Mouse (Mus musculus): ENCODE measurements around the gene Nectin2. TPM values are rescaled to one million over a fixed set of nuclear protein-coding genes. Genes with fewer than 3 reads are reported as not detected.

Nectin2 gene
- polyA plus RNA-seq, 1 experiment: 8.9 TPM

GRCm38 (mm10) chr7:19785874-19786458 lies 35.7 kb upstream of the Nectin2 start:
- no peak for DNase-seq
- H3K27me3 ChIP-seq (ENCODE audit: control insufficient read depth, insufficient read depth, low read length): no peaks in the 10 kb centered on the region
- no peaks in the 10 kb centered on the region for H3K4me1 ChIP-seq (ENCODE audit: control insufficient read depth, insufficient read depth, low read length)
- H3K27ac ChIP-seq (ENCODE audit: insufficient read depth, low read length): no peak overlapping the region
- 24% methylated on average over 12 of the region's 12 CpGs for WGBS
- TF ChIP-seq POLR2A (IDR thresholded peaks at IDR 0.05; ENCODE audit: borderline replicate concordance, insufficient read depth, low read length) (no peak), CTCF (IDR thresholded peaks at IDR 0.05; ENCODE audit: borderline replicate concordance, insufficient read depth, low read depth, low read length) (no peak)
- H3K4me3 ChIP-seq (replicated peaks; ENCODE audit: insufficient read depth, low read depth, low read length): no peak overlapping the region

GRCm38 (mm10) chr7:19784764-19785535 lies 34.7 kb upstream of the Nectin2 start:
- H3K27ac ChIP-seq (ENCODE audit: insufficient read depth, low read length): no peak overlapping the region
- no peaks in the 10 kb centered on the region for H3K27me3 ChIP-seq (ENCODE audit: control insufficient read depth, insufficient read depth, low read length)
- TF ChIP-seq POLR2A (IDR thresholded peaks at IDR 0.05; ENCODE audit: borderline replicate concordance, insufficient read depth, low read length) (no peak), CTCF (IDR thresholded peaks at IDR 0.05; ENCODE audit: borderline replicate concordance, insufficient read depth, low read depth, low read length) (no peak)
- no peak for DNase-seq
- no peak overlapping the region for H3K4me3 ChIP-seq (replicated peaks; ENCODE audit: insufficient read depth, low read depth, low read length)
- 38% methylated on average over 11 of the region's 11 CpGs for WGBS
- no peaks in the 10 kb centered on the region for H3K4me1 ChIP-seq (ENCODE audit: control insufficient read depth, insufficient read depth, low read length)

- Histone ChIP-seq H3K4me3 (replicated peaks; ENCODE audit: insufficient read depth, low read depth, low read length) (no peak overlapping the region), H3K27ac (ENCODE audit: insufficient read depth, low read length) (no peak overlapping the region), H3K27me3 (ENCODE audit: control insufficient read depth, insufficient read depth, low read length) (no peaks in the 10 kb centered on the region), H3K4me1 (ENCODE audit: control insufficient read depth, insufficient read depth, low read length) (no peaks in the 10 kb centered on the region)
- DNase-seq: no peak
- WGBS: 70% methylated on average over 8 of the region's 8 CpGs
- TF ChIP-seq CTCF (IDR thresholded peaks at IDR 0.05; ENCODE audit: borderline replicate concordance, insufficient read depth, low read depth, low read length): no peak
- no peak for TF ChIP-seq POLR2A (IDR thresholded peaks at IDR 0.05; ENCODE audit: borderline replicate concordance, insufficient read depth, low read length)
Measured at GRCm38 (mm10) chr7:19783630-19784029, 33.3 kb upstream of the Nectin2 start.

- H3K27me3 ChIP-seq (ENCODE audit: control insufficient read depth, insufficient read depth, low read length): no peaks in the 10 kb centered on the region
- DNase-seq: no peak
- H3K4me1 ChIP-seq (ENCODE audit: control insufficient read depth, insufficient read depth, low read length): no peaks in the 10 kb centered on the region
- 92% methylated on average over 4 of the region's 4 CpGs for WGBS
- TF ChIP-seq POLR2A (IDR thresholded peaks at IDR 0.05; ENCODE audit: borderline replicate concordance, insufficient read depth, low read length) (no peak), CTCF (IDR thresholded peaks at IDR 0.05; ENCODE audit: borderline replicate concordance, insufficient read depth, low read depth, low read length) (no peak)
- no peak overlapping the region for H3K27ac ChIP-seq (ENCODE audit: insufficient read depth, low read length)
- H3K4me3 ChIP-seq (replicated peaks; ENCODE audit: insufficient read depth, low read depth, low read length): no peak overlapping the region
Measured at GRCm38 (mm10) chr7:19782645-19783044, 32.4 kb upstream of the Nectin2 start.

GRCm38 (mm10) chr7:19781741-19782140 lies 31.5 kb upstream of the Nectin2 start:
- Histone ChIP-seq H3K27ac (ENCODE audit: insufficient read depth, low read length) (no peak overlapping the region), H3K4me3 (replicated peaks; ENCODE audit: insufficient read depth, low read depth, low read length) (no peak overlapping the region), H3K4me1 (ENCODE audit: control insufficient read depth, insufficient read depth, low read length) (no peaks in the 10 kb centered on the region), H3K27me3 (ENCODE audit: control insufficient read depth, insufficient read depth, low read length) (no peaks in the 10 kb centered on the region)
- TF ChIP-seq POLR2A (IDR thresholded peaks at IDR 0.05; ENCODE audit: borderline replicate concordance, insufficient read depth, low read length): no peak
- TF ChIP-seq CTCF (IDR thresholded peaks at IDR 0.05; ENCODE audit: borderline replicate concordance, insufficient read depth, low read depth, low read length): no peak
- no peak for DNase-seq
- WGBS: 94% methylated on average over 7 of the region's 7 CpGs

GRCm38 (mm10) chr7:19779903-19780302 lies 29.6 kb upstream of the Nectin2 start:
- no peak overlapping the region for H3K27ac ChIP-seq (ENCODE audit: insufficient read depth, low read length)
- TF ChIP-seq CTCF (IDR thresholded peaks at IDR 0.05; ENCODE audit: borderline replicate concordance, insufficient read depth, low read depth, low read length) (no peak), POLR2A (IDR thresholded peaks at IDR 0.05; ENCODE audit: borderline replicate concordance, insufficient read depth, low read length) (no peak)
- no peak overlapping the region for H3K4me3 ChIP-seq (replicated peaks; ENCODE audit: insufficient read depth, low read depth, low read length)
- H3K4me1 ChIP-seq (ENCODE audit: control insufficient read depth, insufficient read depth, low read length): no peaks in the 10 kb centered on the region
- no peak for DNase-seq
- 80% methylated on average over 4 of the region's 4 CpGs for WGBS
- no peaks in the 10 kb centered on the region for H3K27me3 ChIP-seq (ENCODE audit: control insufficient read depth, insufficient read depth, low read length)

GRCm38 (mm10) chr7:19778645-19779044 lies 28.4 kb upstream of the Nectin2 start:
- WGBS: 76% methylated on average over 8 of the region's 8 CpGs
- Histone ChIP-seq H3K27ac (ENCODE audit: insufficient read depth, low read length) (no peak overlapping the region), H3K27me3 (ENCODE audit: control insufficient read depth, insufficient read depth, low read length) (no peaks in the 10 kb centered on the region), H3K4me1 (ENCODE audit: control insufficient read depth, insufficient read depth, low read length) (no peaks in the 10 kb centered on the region), H3K4me3 (replicated peaks; ENCODE audit: insufficient read depth, low read depth, low read length) (no peak overlapping the region)
- DNase-seq: no peak
- TF ChIP-seq CTCF (IDR thresholded peaks at IDR 0.05; ENCODE audit: borderline replicate concordance, insufficient read depth, low read depth, low read length): no peak
- TF ChIP-seq POLR2A (IDR thresholded peaks at IDR 0.05; ENCODE audit: borderline replicate concordance, insufficient read depth, low read length): no peak

Data from cerebellum, adult 2 months (tissue).